Mouse (Mus musculus): Measurements from ENCODE around the gene Adam22.

- TF ChIP-seq CTCF (IDR thresholded peaks at IDR 0.05; ENCODE audit: low read depth, low read length): no peak
- TF ChIP-seq POLR2AphosphoS5 (IDR thresholded peaks at IDR 0.05; ENCODE audit: insufficient replicate concordance, low read depth, low read length): no peak
These were observed 111.5 kb downstream of the Adam22 start for GRCm38 (mm10) chr5:8256487-8256886.

Data from G1E (cell line).